Comparison of ENCODE assay signal across 26 mouse cellular contexts in genomic region chr8:46570673-46571072, GRCm38 (mm10). TPM values are rescaled to one million over a fixed set of nuclear protein-coding genes. Genes with fewer than 3 reads are reported as not detected.
DNase-seq lines count a peak whose midpoint lies in the region; ATAC-seq and TF ChIP-seq lines count a peak whose summit lies in the region.
"Had no signal": no experiment of that assay in that cellular context is flagged by ENCODE, and none has a peak within 500 bp of the region (broad histone marks: within the 10 kb centered on the region; RNA-seq: fewer than 3 reads in every experiment).

No protein-coding gene starts in this region.

- intact Hi-C loops in heart, adult 2 months (cut with DNase I) = no loop called here

- no peak overlapping the region for H3K4me3 ChIP-seq in heart, adult 2 months
- H3K4me3 ChIP-seq in liver, embryonic 12.5 days = no peak overlapping the region
- no peak overlapping the region for H3K4me3 ChIP-seq in intestine, embryonic 14.5 days (ENCODE audit: low read depth, low read length)
- no peak overlapping the region for H3K4me3 ChIP-seq in stomach, embryonic 14.5 days (ENCODE audit: low read depth, low read length)
- H3K4me3 ChIP-seq: embryonic facial prominence, embryonic 12.5 days; erythroblast, embryonic 14.5 days; forebrain, embryonic 12.5 days; heart, embryonic 15.5 days; hindbrain, embryonic 13.5 days; limb, embryonic 15.5 days had no signal

- 76% methylated on average over 11 of the region's 14 CpGs for WGBS in heart, adult 2 months
- WGBS in liver, embryonic 12.5 days (ENCODE audit: insufficient replicate concordance) = 93% methylated on average over 10 of the region's 14 CpGs
- WGBS in intestine, embryonic 14.5 days = 84% methylated on average over 9 of the region's 14 CpGs
- 76% methylated on average over 10 of the region's 14 CpGs for WGBS in stomach, embryonic 14.5 days

- H3K9me3 ChIP-seq in liver, embryonic 12.5 days (replicated peaks) = no peaks in the 10 kb centered on the region
- no peaks in the 10 kb centered on the region for H3K9me3 ChIP-seq in intestine, embryonic 14.5 days (ENCODE audit: control insufficient read depth, low read length)
- H3K9me3 ChIP-seq in stomach, embryonic 14.5 days (ENCODE audit: control insufficient read depth, low read depth, low read length) = no peaks in the 10 kb centered on the region
- H3K9me3 ChIP-seq: embryonic facial prominence, embryonic 12.5 days; forebrain, embryonic 12.5 days; heart, embryonic 15.5 days; hindbrain, embryonic 13.5 days; limb, embryonic 15.5 days had no signal

- H3K4me2 ChIP-seq in liver, embryonic 12.5 days = no peak overlapping the region
- no peak overlapping the region for H3K4me2 ChIP-seq in intestine, embryonic 14.5 days (ENCODE audit: low read length)
- no peak overlapping the region for H3K4me2 ChIP-seq in stomach, embryonic 14.5 days (replicated peaks; ENCODE audit: low read depth, low read length)
- H3K4me2 ChIP-seq: embryonic facial prominence, embryonic 12.5 days; forebrain, embryonic 12.5 days; heart, embryonic 15.5 days; hindbrain, embryonic 13.5 days; limb, embryonic 15.5 days had no signal

- no peaks in the 10 kb centered on the region for H3K79me2 ChIP-seq in heart, adult 2 months (replicated peaks; ENCODE audit: control insufficient read depth, insufficient read depth, low read length)

- TF ChIP-seq CTCF in heart, adult 2 months (IDR thresholded peaks at IDR 0.05) = no peak

- no peaks in the 10 kb centered on the region for H3K27me3 ChIP-seq in heart, adult 2 months (ENCODE audit: control insufficient read depth, insufficient read depth, low read length)
- no peaks in the 10 kb centered on the region for H3K27me3 ChIP-seq in liver, embryonic 12.5 days (replicated peaks)
- no peaks in the 10 kb centered on the region for H3K27me3 ChIP-seq in intestine, embryonic 14.5 days (replicated peaks; ENCODE audit: control insufficient read depth, insufficient read depth, low read length)
- H3K27me3 ChIP-seq in stomach, embryonic 14.5 days (ENCODE audit: control insufficient read depth, insufficient read depth, low read length) = no peaks in the 10 kb centered on the region
- H3K27me3 ChIP-seq: embryonic facial prominence, embryonic 12.5 days; forebrain, embryonic 12.5 days; heart, embryonic 15.5 days; hindbrain, embryonic 13.5 days; limb, embryonic 15.5 days had no signal

- peak; percentile 11 for DNase-seq in heart, adult 8-10 months (ENCODE audit: low spot score)
- no peak for DNase-seq in heart, adult 2 months
- DNase-seq in liver = no peak
- DNase-seq in intestine, embryonic 14.5 days (ENCODE audit: low spot score) = peak; percentile 53
- DNase-seq in frontal cortex, postnatal 14 days (ENCODE audit: low spot score in 2 of 2) = no peak
- DNase-seq: adrenal gland, adult 8-10 months; cerebellum, adult 11-12 months; cerebellum, postnatal 10 days; gastrocnemius, postnatal 36 days; kidney, postnatal 36 days; layer of hippocampus, postnatal 36 days; midbrain, embryonic 14.5 days; retina, postnatal 1 day; right cerebral cortex, postnatal 25 days; thymus, adult 18-20 months; thymus, postnatal 36 days had no signal

- no peak overlapping the region for H3K27ac ChIP-seq in heart, adult 2 months
- H3K27ac ChIP-seq in liver, embryonic 12.5 days = no peak overlapping the region
- H3K27ac ChIP-seq in intestine, embryonic 14.5 days (ENCODE audit: low read depth) = no peak overlapping the region
- H3K27ac ChIP-seq in stomach, embryonic 14.5 days (ENCODE audit: low read length) = no peak overlapping the region
- H3K27ac ChIP-seq: embryonic facial prominence, embryonic 12.5 days; forebrain, embryonic 12.5 days; heart, embryonic 15.5 days; hindbrain, embryonic 13.5 days; limb, embryonic 15.5 days had no signal

- no peak overlapping the region for H3K9ac ChIP-seq in heart, adult 2 months (ENCODE audit: low read depth, low read length)
- no peak overlapping the region for H3K9ac ChIP-seq in liver, embryonic 12.5 days
- no peak overlapping the region for H3K9ac ChIP-seq in intestine, embryonic 14.5 days (ENCODE audit: low read length)
- no peak overlapping the region for H3K9ac ChIP-seq in stomach, embryonic 14.5 days (replicated peaks; ENCODE audit: low read depth, low read length)
- H3K9ac ChIP-seq: embryonic facial prominence, embryonic 12.5 days; forebrain, embryonic 12.5 days; heart, embryonic 15.5 days; hindbrain, embryonic 13.5 days; limb, embryonic 15.5 days had no signal

- no peaks in the 10 kb centered on the region for H3K4me1 ChIP-seq in heart, adult 2 months (ENCODE audit: control insufficient read depth, insufficient read depth, low read length)
- H3K4me1 ChIP-seq in liver, embryonic 12.5 days = peaks cover 7% of the 10 kb centered on the region; the same call in 1 of the 2 replicates
- 0 out of 2 replicates have a peak, but pooled peaks cover 4% of the 10 kb centered on the region for H3K4me1 ChIP-seq in intestine, embryonic 14.5 days (replicated peaks; ENCODE audit: control insufficient read depth, insufficient read depth, low read length)
- 0 out of 2 replicates have a peak, but pooled peaks cover 3% of the 10 kb centered on the region for H3K4me1 ChIP-seq in stomach, embryonic 14.5 days (ENCODE audit: control insufficient read depth, insufficient read depth, low read length)
- H3K4me1 ChIP-seq: embryonic facial prominence, embryonic 12.5 days; forebrain, embryonic 12.5 days; hindbrain, embryonic 13.5 days; limb, embryonic 15.5 days had no signal

- TF ChIP-seq POLR2A in heart, adult 2 months (IDR thresholded peaks at IDR 0.05; ENCODE audit: insufficient read depth, low read depth, low read length) = no peak

- TF ChIP-seq EP300 in heart, adult 2 months (IDR thresholded peaks at IDR 0.05; ENCODE audit: insufficient read depth, low read depth, low read length) = no peak

- ATAC-seq in liver, embryonic 12.5 days = 0 out of 2 replicates have a peak, but pooled peaks have one; percentile 14
- ATAC-seq in intestine, embryonic 14.5 days (replicated peaks; ENCODE audit: low FRiP score, low TSS enrichment, low read depth) = 0 out of 2 replicates have a peak, but pooled peaks have one; percentile 55
- ATAC-seq in stomach, embryonic 14.5 days (ENCODE audit: insufficient number of reproducible peaks, insufficient read depth, low FRiP score, low read depth) = peak; percentile 74; the same call in 1 of the 2 replicates
- ATAC-seq in granulocyte monocyte progenitor cell, adult 5-6 weeks (replicated peaks; ENCODE audit: poor library complexity, severe bottlenecking) = no peak

- H3K36me3 ChIP-seq in heart, adult 2 months (ENCODE audit: control insufficient read depth, insufficient read depth, low read length) = no peaks in the 10 kb centered on the region
- peaks cover 92% of the 10 kb centered on the region for H3K36me3 ChIP-seq in liver, embryonic 12.5 days
- peaks cover 40% of the 10 kb centered on the region for H3K36me3 ChIP-seq in intestine, embryonic 14.5 days (ENCODE audit: control insufficient read depth, insufficient read depth, low read length)
- H3K36me3 ChIP-seq in stomach, embryonic 14.5 days (ENCODE audit: control insufficient read depth, insufficient read depth, low read length) = peaks cover 10% of the 10 kb centered on the region

RNA-seq across cellular contexts. Expression of gene Cenpu, which starts 18.8 kb away (rescaled TPM):
- total RNA-seq in heart, adult 8-10 months (2022) = 1 to 10 TPM in 2 of 4 experiments, under 1 TPM in 2; 0.65 to 1.1 (median 0.96) TPM
- total RNA-seq in heart, adult 2 months (2021) = under 1 TPM; 0.30 to 0.73 TPM
- polyA plus RNA-seq in heart, adult 2 months (2012; rRNA removed) = 0.21 and 0.50 TPM in 2 replicates
- 20.7 and 22.2 TPM in 2 replicates for polyA plus RNA-seq in liver, embryonic 12.5 days (2016; fragmentation: Nextera tagmentation; extraction: Ambion mirVana)
- polyA plus RNA-seq in intestine, embryonic 14.5 days (2014; fragmentation: Nextera tagmentation; extraction: Ambion mirVana) = 19.8 and 20.0 TPM in 2 replicates
- 14.4 and 15.3 TPM in 2 replicates for polyA plus RNA-seq in stomach, embryonic 14.5 days (2014; fragmentation: Nextera tagmentation; extraction: Ambion mirVana)
- 21.1 and 48.4 TPM in 2 replicates for total RNA-seq in granulocyte monocyte progenitor cell, adult 5-6 weeks (2014; fragmentation: Nextera tagmentation)
- 65.7 and 125 TPM in 2 replicates for total RNA-seq in granulocyte monocyte progenitor cell, adult 5-6 weeks (2017)
- total RNA-seq: gastrocnemius, adult 18-20 months had no signal

RNA-seq across cellular contexts. Expression of gene Primpol, which starts 46.3 kb away (rescaled TPM):
- total RNA-seq in heart, adult 8-10 months (2022) = 1 to 10 TPM; 1.4 to 2.0 (median 1.7) TPM
- total RNA-seq in heart, adult 2 months (2021) = 1 to 10 TPM; 1.9 to 2.4 TPM
- 0.86 and 1.00 TPM in 2 replicates for polyA plus RNA-seq in heart, adult 2 months (2012; rRNA removed)
- polyA plus RNA-seq in liver, embryonic 12.5 days (2016; fragmentation: Nextera tagmentation; extraction: Ambion mirVana) = 11.7 and 13.1 TPM in 2 replicates
- polyA plus RNA-seq in intestine, embryonic 14.5 days (2014; fragmentation: Nextera tagmentation; extraction: Ambion mirVana) = 16.0 and 19.1 TPM in 2 replicates
- polyA plus RNA-seq in stomach, embryonic 14.5 days (2014; fragmentation: Nextera tagmentation; extraction: Ambion mirVana) = 15.5 and 15.8 TPM in 2 replicates
- total RNA-seq in granulocyte monocyte progenitor cell, adult 5-6 weeks (2014; fragmentation: Nextera tagmentation) = 6.8 and 9.7 TPM in 2 replicates
- total RNA-seq in granulocyte monocyte progenitor cell, adult 5-6 weeks (2017) = 10.9 and 11.4 TPM in 2 replicates

RNA-seq across cellular contexts. Expression of gene Casp3, which starts 46.4 kb away (rescaled TPM):
- total RNA-seq in heart, adult 8-10 months (2022) = 1 to 10 TPM; 1.8 to 3.7 (median 2.3) TPM
- 1 to 10 TPM; 2.2 to 3.3 TPM for total RNA-seq in heart, adult 2 months (2021)
- polyA plus RNA-seq in heart, adult 2 months (2012; rRNA removed) = 1.6 and 1.7 TPM in 2 replicates
- polyA plus RNA-seq in liver, embryonic 12.5 days (2016; fragmentation: Nextera tagmentation; extraction: Ambion mirVana) = 94.0 and 94.6 TPM in 2 replicates
- 57.1 and 63.7 TPM in 2 replicates for polyA plus RNA-seq in intestine, embryonic 14.5 days (2014; fragmentation: Nextera tagmentation; extraction: Ambion mirVana)
- 53.9 and 56.0 TPM in 2 replicates for polyA plus RNA-seq in stomach, embryonic 14.5 days (2014; fragmentation: Nextera tagmentation; extraction: Ambion mirVana)
- total RNA-seq in granulocyte monocyte progenitor cell, adult 5-6 weeks (2014; fragmentation: Nextera tagmentation) = 31.1 and 33.6 TPM in 2 replicates
- 54.1 and 64.2 TPM in 2 replicates for total RNA-seq in granulocyte monocyte progenitor cell, adult 5-6 weeks (2017)

Comparison
In these comparisons a context has a peak if more than half of its experiments do, and no peak if none do; other contexts are left out.
1. DNase-seq: peak in heart, adult 8-10 months (single experiment) and intestine, embryonic 14.5 days (single experiment); none in heart, adult 2 months (0 of 2), liver (single experiment) and frontal cortex, postnatal 14 days (0 of 2).
2. RNA of gene Cenpu, which starts 18.8 kb away (polyA plus RNA-seq): 20.7 to 22.2 TPM in liver, embryonic 12.5 days, 19.8 to 20.0 TPM in intestine, embryonic 14.5 days and 14.4 to 15.3 TPM in stomach, embryonic 14.5 days; 0.21 to 0.50 TPM in heart, adult 2 months; every median in the first group is over 10 times any median in the second.
3. RNA of gene Casp3, which starts 46.4 kb away (polyA plus RNA-seq): 94.0 to 94.6 TPM in liver, embryonic 12.5 days, 57.1 to 63.7 TPM in intestine, embryonic 14.5 days and 53.9 to 56.0 TPM in stomach, embryonic 14.5 days; 1.6 to 1.7 TPM in heart, adult 2 months; every median in the first group is over 10 times any median in the second.